Mouse (Mus musculus) stomach, postnatal 0 days (tissue): Measurements from ENCODE around the gene Mtmr12.

Experiments used
- CTCF ChIP-seq: IDR thresholded peaks from 2 replicates; pipeline ENCODE4 v1.5.1; 2016; ENCODE audit warnings: antibody characterized with exemption, low read depth, mild to moderate bottlenecking, moderate library complexity
- EP300 ChIP-seq: optimal IDR thresholded peaks from 2 replicates; pipeline ENCODE3; 2016; ENCODE audit warnings: antibody characterized with exemption

DNA sequence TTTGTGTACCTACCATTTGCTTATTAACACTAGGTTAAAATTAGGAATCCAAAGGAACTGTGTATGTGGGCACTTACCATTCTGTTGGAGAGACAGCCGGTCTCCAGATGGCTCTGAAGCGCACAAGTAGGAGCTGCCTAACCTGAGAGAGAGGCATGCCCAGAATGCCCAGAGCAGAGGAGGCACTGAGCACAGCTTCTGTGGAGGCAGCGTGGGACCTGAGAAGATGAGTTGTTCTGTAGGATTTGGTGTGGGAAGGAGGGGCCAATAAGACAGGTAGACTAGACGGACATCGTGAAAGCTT, 10.5 kb downstream of the Mtmr12 start:
- no peak for TF ChIP-seq CTCF
- TF ChIP-seq EP300, result no peak
